Mouse (Mus musculus): ENCODE results near the gene Slc5a10.
"Not testable (repeated sequence)": the region's sequence is repeated elsewhere in the genome, so short reads cannot be mapped to it uniquely, and the experiment has no call there.

The Slc5a10 gene

DNA sequence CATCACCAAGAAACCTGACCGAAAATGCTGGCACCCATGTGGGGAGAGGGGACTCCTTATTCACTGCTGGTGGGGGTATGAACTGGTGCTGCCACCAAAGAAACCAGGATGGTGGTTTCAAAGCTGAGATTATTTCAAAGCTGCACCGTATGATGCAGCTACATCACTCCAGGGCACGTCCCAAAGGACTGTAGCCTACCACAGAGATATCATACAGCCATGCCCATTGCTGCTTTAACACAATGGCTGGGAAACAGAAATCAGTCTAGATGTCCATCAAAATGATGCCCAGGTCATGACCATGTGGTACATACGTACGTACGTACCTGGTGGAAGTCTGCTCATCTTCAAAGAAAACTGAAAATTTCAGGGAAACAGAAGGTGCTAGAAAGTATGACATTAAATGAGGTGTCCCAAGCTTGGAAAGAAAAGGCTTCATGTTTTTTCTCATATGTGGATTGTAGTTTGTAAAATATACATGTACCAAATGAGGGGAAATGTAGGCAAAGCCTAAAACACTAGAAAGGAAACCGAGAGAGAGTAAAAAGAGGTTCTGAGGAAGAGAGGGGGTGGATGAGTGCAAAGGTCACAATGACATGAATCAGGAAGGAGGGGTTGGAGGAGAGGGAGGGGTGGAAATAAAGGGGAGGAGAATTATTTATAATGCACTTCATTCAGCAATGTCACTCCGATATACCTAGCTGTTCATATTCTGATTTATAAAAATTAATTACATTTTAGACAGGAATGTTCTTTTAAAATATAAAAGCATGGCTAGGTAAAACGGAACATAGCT is 70.0 kb downstream of the Slc5a10 start:
- intact Hi-C loops (cut with DNase I) = no loop called here

DNA sequence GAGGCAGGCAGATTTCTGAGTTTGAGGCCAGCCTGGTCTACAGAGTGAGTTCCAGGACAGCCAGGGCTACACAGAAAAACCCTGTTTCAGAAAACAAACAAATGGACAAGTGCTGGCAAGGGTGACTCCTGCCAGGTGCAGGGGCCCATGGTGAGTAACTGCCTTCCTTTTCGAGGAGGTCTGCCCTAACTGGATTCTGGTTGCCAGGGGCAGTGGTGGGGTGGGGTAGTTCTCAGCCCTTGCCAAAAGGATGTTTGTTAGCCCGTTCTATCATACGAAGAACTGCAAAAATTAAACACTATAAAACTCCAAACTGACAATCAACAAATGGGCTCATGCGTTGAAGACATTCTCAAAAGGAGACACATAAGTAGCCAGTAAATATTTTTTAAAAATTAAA is 71.0 kb downstream of the Slc5a10 start:
- intact Hi-C loops (cut with DNase I) = no loop called here

DNA sequence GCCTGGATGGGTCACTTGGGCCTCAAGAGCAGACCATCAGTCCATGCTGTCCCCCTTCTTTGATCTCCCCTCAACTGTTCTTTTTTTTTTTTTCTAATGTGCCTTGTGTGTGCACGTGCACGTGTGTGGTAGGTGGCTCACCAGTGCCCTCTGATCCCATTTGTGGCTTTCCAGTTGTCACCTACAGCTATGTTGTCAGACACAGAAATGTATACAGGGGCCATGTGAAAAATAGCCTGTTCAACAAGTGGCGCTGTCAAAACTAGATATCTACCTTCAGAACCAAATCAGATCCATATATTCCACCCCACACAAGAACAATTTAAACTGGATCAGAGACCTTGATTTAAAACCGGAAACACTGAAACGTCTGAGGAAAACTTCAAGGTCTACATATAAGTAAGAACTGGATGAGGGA is 71.5 kb downstream of the Slc5a10 start:
- intact Hi-C loops (cut with DNase I) = no loop called here

DNA sequence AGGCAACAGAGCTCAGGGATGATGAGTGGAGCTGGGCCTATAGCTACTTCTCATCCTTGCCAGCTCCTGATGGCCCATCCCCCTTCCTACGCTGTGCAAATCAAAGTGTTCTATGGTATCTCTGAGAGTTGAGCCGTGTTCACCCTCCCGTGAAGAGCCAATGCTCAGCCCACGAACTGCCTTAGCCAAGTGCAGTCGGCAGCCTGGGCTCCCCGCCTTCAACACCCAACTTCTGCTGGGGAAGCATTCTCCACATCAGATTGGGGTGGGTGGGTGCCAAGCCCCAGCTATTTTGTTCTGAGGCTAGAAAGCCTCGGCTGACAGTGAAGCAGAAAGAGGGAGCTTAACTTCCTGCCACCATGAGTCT is 71.9 kb downstream of the Slc5a10 start:
- intact Hi-C loops (cut with DNase I) = no loop called here

DNA sequence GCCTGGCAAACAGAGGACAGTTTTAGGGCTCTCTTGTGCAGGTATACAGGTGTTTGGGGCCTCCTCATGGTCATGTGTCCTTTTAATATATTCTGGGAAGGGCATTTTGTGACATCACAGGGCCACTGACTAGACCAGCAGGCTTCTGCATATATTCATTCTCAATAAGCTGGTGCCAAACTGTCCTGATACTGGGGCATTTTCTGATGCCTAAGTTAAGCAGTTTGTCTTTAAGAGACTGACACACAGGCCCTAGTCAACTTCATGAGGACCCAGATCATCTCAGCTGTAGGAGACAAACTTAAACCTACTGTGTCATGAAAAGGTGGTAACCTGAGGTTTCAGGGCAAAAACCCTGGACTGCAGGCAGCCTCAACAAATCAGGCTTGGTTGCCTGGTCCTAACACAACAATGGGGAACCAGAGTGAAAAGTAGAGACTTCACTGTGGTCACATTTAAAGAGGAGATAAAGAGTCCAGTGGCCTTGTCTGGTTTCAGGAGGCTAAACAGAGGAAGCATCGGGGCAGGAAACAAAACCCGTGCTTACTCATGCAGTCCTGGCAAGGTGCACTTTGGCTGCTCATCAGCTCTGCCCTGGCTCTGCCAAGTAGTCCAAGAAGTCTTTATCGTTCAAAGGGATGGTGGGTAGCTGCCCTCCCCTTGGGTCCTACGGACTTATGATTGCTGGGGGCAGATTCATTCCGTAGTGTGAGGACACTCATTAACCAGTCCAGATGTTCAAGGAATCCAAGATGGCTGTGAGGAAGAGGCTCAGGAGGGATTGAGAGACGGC is 72.5 kb downstream of the Slc5a10 start:
- intact Hi-C loops (cut with DNase I) = no loop called here

DNA sequence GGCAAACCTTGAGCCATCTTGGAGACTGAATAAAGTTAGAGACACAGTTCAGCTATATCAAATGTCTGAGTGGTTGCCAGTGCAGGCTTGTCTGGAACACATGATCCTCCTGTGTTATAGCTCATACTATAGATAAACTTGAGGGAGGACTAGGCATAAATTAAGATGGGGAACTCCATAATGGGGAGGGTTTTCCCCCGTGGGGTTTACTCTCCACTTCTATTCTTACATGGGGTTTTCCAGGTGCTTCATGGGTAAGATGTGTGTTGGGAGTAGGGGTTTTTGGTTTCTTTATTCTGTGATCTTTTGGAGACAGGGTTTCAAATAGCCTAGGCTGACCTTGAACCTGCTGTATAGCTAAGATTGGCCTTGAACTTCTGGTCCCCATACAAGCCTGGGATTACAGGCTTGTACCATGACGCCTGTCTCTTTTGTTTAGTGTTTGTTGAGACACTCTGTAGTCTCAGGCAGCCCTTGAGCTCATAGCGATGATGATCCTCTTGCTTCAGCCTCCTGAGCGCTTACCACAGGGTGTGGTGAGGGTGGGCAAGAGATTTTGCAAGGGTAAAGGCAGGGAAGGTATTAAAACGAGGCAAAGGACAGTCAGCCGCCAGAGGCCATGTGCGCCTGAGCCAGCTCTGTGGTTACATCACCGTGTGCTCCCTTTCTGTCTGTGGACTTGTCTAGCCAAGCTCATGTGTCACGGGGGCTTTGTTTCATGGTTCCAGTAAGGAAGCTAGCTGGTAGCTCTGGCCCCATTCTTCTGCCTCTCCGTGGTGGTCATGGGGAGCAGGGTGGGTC is 73.3 kb downstream of the Slc5a10 start:
- intact Hi-C loops (cut with DNase I) = no loop called here

DNA sequence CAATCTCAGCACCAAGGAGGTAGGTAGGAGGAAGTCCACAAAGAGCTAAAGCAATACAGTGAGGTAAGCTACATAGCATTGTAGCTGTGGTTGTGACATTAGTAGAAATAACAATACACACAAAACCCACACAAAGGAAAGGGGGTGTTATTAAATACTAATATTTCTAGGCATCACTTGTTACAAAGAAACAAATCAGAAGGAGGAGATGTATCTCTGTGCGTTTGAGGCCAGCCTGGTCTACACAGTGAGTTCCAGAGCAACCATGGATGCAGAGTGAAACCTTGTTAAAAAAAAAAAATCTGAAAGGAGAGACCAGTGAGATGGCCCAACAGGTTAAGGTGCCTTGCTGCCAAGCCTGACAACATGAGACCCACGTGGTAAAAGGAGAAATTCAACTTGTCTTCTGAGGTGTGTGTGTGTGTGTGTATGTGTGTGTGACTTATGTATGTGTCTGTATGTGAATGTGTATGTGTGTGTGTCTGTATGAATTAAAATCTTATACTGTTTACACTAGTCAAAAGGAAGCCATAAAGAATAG is 74.1 kb downstream of the Slc5a10 start:
- intact Hi-C loops (cut with DNase I) = no loop called here

DNA sequence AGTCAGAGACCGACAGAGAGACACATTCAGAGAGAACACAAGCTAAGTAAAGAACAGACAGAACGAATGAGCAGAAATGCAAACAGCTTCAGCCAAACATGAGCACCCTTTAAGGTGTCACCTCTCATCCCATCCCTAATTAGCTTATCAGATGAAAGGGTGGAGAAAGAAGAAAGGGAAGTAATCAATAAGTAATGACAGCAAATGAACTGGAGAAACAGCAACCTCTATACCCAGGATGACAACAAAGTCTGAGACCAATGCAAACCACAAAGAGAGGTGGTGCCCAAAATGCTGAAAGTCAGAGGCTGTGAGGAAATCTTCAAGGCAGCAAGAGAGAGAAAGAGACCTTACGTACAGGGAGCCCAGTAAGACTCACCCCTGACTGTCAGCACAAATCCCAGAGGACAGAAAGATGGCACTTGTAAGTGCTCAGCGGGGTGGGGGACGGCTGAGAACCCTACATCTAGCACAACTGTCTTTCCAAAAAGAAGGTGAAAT is 75.2 kb downstream of the Slc5a10 start:
- intact Hi-C loops (cut with DNase I) = no loop called here

DNA sequence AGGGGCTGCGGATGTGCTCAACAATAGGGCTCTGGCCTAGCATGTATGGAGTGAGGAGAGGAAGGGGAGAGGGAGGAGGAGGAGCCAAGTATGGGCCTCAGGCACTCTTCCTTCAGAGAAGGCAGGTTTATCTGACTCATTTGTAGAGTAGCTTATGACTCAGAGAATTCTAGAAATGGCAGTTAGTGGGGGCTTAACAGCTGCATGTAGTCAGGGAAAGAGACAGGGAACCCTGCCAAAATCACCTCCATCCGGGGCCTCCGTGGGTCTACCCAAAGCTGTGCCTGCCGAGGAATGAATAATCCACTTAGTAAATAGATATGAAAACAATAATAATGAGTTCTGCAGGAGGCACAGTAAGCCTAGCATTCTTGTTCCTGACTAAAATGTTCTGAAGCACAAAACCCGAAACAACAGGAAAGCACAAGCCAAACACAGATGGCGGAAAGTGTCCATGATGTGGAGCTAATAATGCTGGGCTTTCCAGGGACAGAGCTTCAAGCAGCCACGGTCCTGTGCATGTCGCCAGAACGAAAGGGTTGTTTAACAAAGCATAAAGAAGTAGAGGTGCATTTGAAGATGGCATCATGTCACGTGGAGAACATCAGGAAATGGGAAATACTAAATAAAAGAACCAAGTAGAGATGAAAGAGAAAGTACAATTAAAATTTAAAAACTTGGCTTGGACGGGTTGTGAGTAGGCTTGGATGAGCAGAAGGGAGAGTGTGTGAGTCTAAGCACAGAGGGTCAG is 75.9 kb downstream of the Slc5a10 start:
- intact Hi-C loops (cut with DNase I) = no loop called here

DNA sequence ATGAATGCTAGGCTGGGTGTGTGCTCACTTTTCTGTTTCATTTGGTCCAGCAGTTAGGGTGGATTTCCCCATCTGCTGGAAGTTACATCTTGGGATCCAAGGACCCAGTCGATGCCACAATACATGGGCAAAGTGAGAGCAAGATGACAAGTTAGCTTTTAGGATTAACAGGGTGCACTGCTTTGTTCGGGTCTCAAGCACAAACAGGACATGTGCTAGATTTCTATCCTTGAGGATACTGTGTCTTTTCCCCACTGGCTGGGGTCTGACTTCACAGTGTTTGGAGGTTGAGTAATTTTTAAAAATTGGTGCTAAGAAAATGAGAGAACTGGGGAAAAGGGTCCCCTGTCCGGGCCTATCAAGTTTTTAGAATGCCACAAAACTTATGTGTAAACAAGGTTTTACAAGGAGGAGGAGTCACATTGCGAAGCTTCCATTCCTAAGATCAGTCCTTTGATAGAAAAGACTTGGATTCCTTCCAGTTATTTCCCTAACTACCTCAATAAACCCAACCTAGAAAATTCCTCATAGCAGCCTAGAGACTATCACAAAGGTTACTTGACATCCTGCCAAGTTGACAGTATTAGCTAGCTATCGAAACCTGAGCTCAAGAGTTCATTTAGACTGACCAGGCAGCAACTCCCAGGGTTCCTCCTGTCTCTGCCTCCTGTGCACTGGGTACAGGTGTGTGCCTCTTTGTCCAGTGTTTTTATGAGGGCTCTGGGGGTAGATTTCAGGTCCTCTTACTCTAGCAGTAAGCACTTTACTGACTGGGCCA is 77.3 kb downstream of the Slc5a10 start:
- intact Hi-C loops (cut with DNase I) = no loop called here

DNA sequence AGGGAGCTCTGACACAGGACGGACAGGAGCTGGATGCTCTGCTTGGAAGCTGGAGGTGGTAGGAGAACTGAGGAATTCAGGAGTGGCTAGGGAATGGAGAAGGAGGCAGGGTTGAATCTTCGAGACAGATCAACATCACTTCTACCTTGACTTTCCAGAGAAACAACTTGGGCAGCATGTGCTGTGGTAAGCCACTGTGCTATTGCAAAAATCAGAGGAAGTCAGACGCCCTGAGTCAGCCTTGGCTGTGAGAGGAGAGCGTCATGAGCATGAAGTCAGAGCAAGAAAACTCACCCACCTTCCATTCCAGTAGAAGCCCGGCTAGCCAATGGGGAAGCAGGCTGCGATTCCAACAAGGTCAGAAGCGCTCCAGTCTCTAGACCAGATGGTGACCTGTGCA is 78.5 kb downstream of the Slc5a10 start:
- intact Hi-C loops (cut with DNase I) = no loop called here

DNA sequence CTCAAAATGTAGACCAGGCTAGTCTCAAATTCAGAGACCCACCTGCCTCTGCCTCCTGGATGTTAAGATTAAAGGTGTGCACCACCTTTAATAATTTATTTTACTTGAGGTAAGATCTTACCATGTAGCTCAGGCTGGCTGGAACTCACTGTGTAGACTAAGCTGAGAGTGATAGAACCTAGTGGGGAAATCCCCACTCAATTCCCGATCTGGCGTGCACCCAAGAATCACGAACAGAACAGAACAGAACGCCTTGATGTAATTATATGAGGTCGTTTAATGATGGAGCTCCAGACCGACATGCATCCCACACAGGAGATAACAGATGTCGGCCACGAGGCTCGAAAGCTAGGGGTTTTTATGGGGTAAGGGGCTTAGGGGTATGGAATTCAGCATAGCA is 80.0 kb downstream of the Slc5a10 start:
- intact Hi-C loops (cut with DNase I) = not testable (repeated sequence)

DNA sequence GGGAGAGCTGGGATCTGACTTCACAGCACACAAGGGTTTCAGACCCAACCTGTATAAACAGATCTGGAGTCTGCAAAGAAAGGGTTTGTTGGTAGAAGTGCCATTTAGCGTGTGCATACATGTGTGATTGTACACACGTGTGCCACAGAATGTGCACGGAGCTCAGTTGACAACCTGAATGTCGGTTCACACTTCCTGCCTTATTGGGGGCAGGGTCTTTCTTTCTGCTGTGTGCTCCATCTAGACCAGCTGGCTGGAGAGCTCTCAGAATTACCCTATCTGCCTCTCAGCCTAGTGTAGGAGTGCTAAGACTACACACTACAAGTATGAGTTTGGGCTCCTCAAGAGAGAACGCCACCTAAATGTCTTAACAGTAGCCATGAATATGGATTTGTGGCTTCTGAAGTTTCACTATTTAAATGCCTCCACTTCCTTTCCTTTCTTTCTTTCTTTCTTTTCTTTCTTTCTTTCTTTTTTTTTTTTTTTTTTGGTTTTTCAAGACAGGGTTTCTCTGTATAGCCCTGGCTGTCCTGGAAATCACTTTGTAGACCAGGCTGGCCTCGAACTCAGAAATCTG is 80.9 kb downstream of the Slc5a10 start:
- intact Hi-C loops (cut with DNase I) = loop anchor here (10.0 kb wide), 1 partner anchor 1775 kb away; no protein-coding TSS in a partner anchor

DNA sequence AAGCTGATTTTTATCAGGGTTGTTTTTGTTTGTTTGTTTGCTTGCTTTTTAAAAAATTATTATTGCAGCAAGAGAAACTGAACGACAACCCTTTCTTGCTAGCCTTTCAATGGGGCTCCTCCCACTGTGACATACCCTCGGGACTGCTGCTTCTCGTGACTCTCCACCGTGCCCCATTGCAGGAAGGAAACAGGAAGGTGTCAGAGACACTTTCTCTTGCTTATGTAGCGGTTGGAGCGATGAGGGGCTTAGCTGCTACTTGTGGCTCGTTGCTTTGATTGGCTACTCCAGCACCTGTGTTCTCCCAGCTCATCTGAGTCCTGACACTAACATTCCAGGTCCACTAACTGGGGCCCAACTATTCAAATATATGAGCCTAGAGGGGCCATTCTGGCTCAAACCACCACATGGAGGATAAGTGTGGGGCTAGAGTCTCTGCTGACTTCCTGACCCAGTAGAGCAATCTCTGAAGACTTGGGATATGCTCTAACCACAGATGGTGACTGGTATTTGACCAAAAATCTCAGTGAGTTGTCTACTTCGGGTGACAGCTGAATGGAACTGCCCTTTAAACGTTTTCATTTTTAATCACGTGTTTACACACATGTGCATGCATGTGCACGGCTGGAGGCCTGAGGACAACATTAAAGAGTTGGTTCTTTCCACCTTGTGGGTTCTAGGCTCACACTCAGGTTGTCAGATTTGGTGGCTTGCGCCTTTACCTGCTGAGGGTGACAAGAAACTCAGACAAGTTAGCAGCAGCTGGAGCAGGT is 81.7 kb downstream of the Slc5a10 start:
- intact Hi-C loops (cut with DNase I) = loop anchor here (10.0 kb wide), 1 partner anchor 1774 kb away; no protein-coding TSS in a partner anchor

DNA sequence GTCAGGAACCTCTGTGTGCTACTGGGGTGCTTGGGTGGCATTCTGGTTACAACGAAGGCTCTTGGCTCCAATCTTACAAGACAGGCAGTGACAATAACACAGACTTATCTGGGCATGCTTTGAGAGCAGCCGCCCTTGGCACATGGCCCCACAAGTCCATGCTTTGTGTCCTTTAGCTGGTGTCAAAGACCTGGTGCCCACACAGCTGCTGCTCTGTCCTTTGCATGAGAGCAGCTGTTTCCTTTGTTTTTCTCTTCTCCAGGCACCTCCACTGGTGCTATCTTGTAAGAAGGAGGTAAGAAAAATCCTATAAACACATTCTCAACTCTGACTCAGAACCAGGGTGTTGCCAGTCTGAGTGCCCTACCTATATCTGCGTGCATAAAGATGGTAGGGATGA is 82.8 kb downstream of the Slc5a10 start:
- intact Hi-C loops (cut with DNase I) = loop anchor here (10.0 kb wide), 1 partner anchor 1773 kb away; no protein-coding TSS in a partner anchor

DNA sequence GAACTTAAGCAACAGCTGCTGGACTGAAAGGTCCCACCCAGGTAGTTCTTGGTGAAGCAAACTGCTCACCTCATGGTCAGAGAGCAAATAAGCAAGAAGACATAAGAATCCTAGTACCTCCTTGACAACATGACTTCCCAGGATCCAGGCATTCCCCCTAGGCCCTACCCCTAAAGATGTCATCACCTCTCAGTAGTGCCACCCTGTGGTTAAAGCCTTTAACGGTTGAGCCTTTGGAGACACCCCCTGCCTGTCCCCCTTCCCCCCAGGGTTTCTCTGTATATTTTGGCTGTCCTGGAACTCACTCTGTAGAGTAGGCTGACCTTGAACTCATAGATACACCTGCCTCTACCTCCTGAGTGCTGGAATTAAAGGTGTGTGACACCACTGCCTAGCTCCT is 83.2 kb downstream of the Slc5a10 start:
- intact Hi-C loops (cut with DNase I) = loop anchor here (10.0 kb wide), 1 partner anchor 1773 kb away; no protein-coding TSS in a partner anchor

DNA sequence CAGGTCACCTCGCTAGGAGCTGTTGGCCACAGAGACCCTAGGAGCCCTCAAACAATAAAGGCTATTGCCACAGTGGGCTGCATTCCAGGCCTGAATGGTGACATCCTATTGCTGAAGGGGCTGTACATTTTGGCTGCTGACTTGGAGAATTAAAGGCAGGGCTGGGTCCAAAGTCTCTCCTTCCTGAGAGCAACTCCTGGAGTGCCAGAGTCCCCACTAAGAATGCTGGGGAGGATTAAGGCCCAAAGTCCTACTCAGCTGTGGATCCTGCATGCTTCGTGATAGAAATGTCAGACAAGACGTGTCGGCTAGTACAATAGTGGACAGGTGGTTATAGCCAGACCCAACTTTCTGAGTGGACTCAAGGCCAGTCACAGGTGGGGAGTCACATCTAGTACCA is 84.3 kb downstream of the Slc5a10 start:
- intact Hi-C loops (cut with DNase I) = loop anchor here (10.0 kb wide), 1 partner anchor 1772 kb away; no protein-coding TSS in a partner anchor

DNA sequence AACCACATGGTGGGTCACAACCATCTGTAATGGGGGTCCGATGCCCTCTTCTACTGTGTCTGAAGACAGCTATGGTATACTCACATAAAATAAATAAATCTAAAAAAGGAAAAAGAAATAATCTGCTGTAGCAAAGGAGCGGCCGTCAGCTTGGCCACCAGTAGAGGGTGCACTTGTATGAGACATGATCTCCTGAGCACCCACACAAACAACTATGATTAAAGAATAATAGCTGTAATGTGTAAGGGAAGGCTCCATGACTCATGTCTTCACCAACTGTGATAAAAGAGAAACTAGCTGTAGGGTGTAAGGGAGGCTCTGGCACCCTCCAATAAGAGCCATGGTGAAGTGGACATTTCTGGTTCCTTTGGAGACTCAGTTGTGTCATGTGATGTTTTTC is 91.0 kb downstream of the Slc5a10 start:
- intact Hi-C loops (cut with DNase I) = loop anchor here (2.0 to 10.0 kb wide), 2 partner anchors 85 to 1765 kb away; no protein-coding TSS in a partner anchor

All from adrenal gland (tissue).